Mouse (Mus musculus): ENCODE data around the gene Vps9d1.

Gene Vps9d1

DNA sequence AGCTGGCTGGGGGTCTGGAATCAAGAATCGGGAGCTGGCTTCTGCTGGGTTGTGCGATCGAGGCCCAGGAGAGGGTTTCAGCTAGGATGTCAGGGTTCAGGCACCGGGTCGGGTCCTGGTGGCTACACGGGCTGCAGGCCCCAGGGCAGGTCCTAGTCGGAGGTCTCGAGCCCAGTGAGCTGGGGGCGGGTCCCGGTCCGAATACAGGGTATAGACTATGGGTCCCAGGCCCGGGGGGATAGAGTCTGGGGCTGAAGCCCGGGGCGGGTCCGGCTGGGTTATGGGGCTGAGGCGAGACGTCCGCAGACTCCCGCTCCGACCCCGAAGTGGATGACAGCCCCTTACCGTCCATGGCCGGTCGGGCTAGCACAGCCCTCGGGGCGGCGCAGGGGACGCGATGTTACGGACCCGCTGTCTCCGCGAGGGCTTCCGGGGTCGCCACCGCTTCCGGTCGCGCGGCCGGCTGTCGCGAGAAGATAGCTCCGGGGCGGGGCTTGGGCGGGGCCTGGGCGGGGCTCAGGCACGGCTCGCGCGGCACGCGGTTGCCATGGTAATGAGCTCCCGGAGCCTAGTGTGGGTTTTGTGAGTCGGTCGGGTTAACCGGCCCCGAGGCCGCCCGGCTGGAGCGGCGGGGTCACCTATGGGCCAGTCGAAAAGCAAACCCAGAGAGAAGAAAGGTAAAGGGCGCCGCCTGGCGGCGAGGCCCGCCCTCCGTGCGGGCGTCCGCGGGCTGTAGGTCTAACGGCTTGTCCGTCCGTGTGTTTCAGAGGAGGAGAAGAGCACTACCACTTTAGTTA lies 41.6 kb downstream of the Vps9d1 start, which contains the start of the genes Chmp1a and Spata33:
Chmp1a (minus strand) TSS at position 443 of the 797 bp plus-strand sequence.
Spata33 (plus strand) TSS at position 512 of the 797 bp plus-strand sequence.
- peak; percentile 95 to 97 for DNase-seq

DNA sequence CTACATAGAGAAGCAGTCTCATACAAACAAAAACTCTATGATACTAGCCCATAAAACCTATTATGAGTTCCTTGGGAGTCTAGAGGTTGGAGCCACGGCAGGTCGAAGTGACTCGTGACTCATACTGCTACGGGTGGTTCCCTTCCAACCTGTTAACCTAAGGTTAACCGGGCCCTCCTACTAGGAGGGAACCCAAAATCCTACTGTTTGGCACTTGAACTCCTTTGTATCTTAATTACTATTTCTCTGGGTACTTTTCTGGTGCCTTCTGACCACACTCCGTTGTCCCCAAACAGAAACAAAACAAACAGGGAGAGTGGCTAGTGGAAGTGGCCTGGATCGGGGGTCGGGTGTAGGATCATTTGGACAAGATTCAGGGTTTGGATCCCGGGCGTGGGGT lies 42.3 kb downstream of the Vps9d1 start:
- DNase-seq = no peak

DNA sequence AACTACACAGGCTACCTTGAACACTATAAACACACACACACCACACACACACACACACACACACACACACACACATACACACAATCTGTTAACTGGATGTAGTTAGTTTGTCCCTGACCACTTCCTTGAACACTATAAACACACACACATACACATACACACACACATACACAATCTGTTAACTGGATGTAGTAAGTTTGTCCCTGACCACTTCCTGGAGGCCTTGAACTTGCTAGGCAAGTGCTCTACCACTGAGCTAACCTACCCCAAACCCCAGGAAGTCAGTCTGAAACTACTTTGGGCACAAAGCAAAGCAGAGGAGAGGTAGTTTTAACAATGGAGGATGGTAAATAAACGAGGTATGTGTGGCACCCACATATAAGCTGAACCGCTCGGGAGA lies 50.6 kb downstream of the Vps9d1 start:
- DNase-seq = no peak

GRCm38 (mm10) chr8:123202288-123202687 lies 51.9 kb downstream of the Vps9d1 start:
- peak; percentile 86 to 87 for DNase-seq

DNA sequence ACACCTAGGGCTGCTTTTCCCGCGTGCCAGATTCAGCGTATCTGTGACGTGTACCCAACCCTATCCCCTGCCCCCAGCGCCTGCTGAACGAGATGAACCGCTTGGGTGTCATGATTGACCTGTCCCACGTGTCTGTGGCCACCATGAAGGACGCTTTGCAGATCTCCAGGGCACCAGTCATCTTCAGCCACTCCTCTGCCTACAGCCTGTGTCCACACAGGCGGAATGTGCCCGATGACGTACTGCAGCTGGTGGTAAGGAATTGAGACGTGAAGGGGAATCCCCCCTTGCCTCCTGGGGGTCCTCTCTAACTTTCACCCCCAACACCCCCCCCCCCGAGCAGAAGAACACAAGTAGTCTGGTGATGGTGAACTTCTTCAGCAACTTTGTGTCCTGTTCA lies 54.3 kb downstream of the Vps9d1 start:
- DNase-seq = no peak

- DNase-seq = peak; percentile 25 to 38
Measured at GRCm38 (mm10) chr8:123197016-123197415, 57.1 kb downstream of the Vps9d1 start.

- no peak for DNase-seq
Measured at GRCm38 (mm10) chr8:123193771-123194170, 60.4 kb downstream of the Vps9d1 start.
